Mouse (Mus musculus) hindbrain, embryonic 11.5 days (tissue): ENCODE results near the gene Pof1b. TPM values are rescaled to one million over a fixed set of nuclear protein-coding genes. Genes with fewer than 3 reads are reported as not detected.

Source experiments
- polyA plus RNA-seq: library from polyadenylated mRNA; unstranded; fragments of >200 nt; fragmentation: Nextera tagmentation; extraction: Ambion mirVana; gene quantifications from 2 replicates; pipeline ENCODE4 v1.2.1, GENCODE M21; 2014

The Pof1b gene
- polyA plus RNA-seq, 1 experiment from 2014 or later = 0.09 TPM

Other genes starting within 250 kb of the Pof1b start
- gene 2010106E10Rik, start 203.4 kb downstream of the Pof1b start, polyA plus RNA-seq = not detected in 2 replicates
- gene Zfp711, start 98.1 kb downstream of the Pof1b start, polyA plus RNA-seq = 27.5 and 29.2 TPM in 2 replicates